Mouse (Mus musculus): Measurements from ENCODE around the gene Hyal3.

The Hyal3 gene

GRCm38 (mm10) chr9:107624539-107624938, 43.9 kb downstream of the Hyal3 start:
- peak; percentile 56 for DNase-seq

GRCm38 (mm10) chr9:107624951-107625350, 44.3 kb downstream of the Hyal3 start:
- DNase-seq: no peak

GRCm38 (mm10) chr9:107625351-107626128, 44.9 kb downstream of the Hyal3 start:
- no peak for DNase-seq

GRCm38 (mm10) chr9:107626158-107626843, 45.7 kb downstream of the Hyal3 start:
- no peak for DNase-seq

- peak; percentile 75 for DNase-seq
Observed at GRCm38 (mm10) chr9:107626844-107627277, 46.2 kb downstream of the Hyal3 start.

- DNase-seq: no peak
Observed at GRCm38 (mm10) chr9:107627387-107628255, 47.0 kb downstream of the Hyal3 start.

GRCm38 (mm10) chr9:107628721-107629410, 48.2 kb downstream of the Hyal3 start:
- peak; percentile 72 for DNase-seq

GRCm38 (mm10) chr9:107629411-107629730, 48.8 kb downstream of the Hyal3 start:
- no peak for DNase-seq

- DNase-seq: peak; percentile 34
Observed at GRCm38 (mm10) chr9:107629901-107630425, 49.3 kb downstream of the Hyal3 start.

- DNase-seq: no peak
Observed at GRCm38 (mm10) chr9:107630576-107630975, 50.0 kb downstream of the Hyal3 start.

- DNase-seq: no peak
Observed at GRCm38 (mm10) chr9:107631311-107631826, 50.8 kb downstream of the Hyal3 start.

GRCm38 (mm10) chr9:107631861-107632260, 51.2 kb downstream of the Hyal3 start:
- no peak for DNase-seq

GRCm38 (mm10) chr9:107632478-107632877, 51.9 kb downstream of the Hyal3 start:
- DNase-seq: peak; percentile 52

GRCm38 (mm10) chr9:107633091-107633660, 52.6 kb downstream of the Hyal3 start:
- DNase-seq: peak; percentile 72

- peak; percentile 31 for DNase-seq
Observed at GRCm38 (mm10) chr9:107633661-107634405, 53.2 kb downstream of the Hyal3 start.

GRCm38 (mm10) chr9:107634406-107635278, 54.0 kb downstream of the Hyal3 start:
- no peak for DNase-seq

- DNase-seq: peak; percentile 98
Observed at GRCm38 (mm10) chr9:107635279-107636028, 54.8 kb downstream of the Hyal3 start, which contains the start of gene Gnai2. Gene Gnai2, minus strand, starts transcription at chr9:107635367.
